Mouse (Mus musculus) Patski (cell line): ENCODE data around the gene Cxcl16. TPM values are rescaled to one million over a fixed set of nuclear protein-coding genes. Genes with fewer than 3 reads are reported as not detected.

Source experiments
- ATAC-seq: fragments of 100-300 bp; one replicate; pipeline ENCODE4 v1.8.0; 2021
- CTCF ChIA-PET: fragments of 350-600 bp; sonication (Branson Sonifier 250); formaldehyde crosslinking; loops from one replicate; lab custom pipeline; 2022; ENCODE audit warnings: inconsistent platforms; lab: Charles Lee
- POLR2A ChIA-PET: fragments of 350-600 bp; sonication (Branson Sonifier 250); formaldehyde crosslinking; loops from one replicate; lab custom pipeline; 2022; ENCODE audit warnings: antibody characterized with exemption, inconsistent platforms; lab: Charles Lee
- DNase-seq: peaks from one replicate; pipeline ENCODE4 v3.0.0-alpha.2; 2011; ENCODE audit warnings: low read depth, low spot score
- H3K27me3 ChIP-seq: fragments of 371-371 bp; one replicate; pipeline ENCODE4 v1.5.1; 2021
- CTCF ChIP-seq: fragments of 100-300 bp; IDR thresholded peaks from one replicate; pipeline ENCODE4 v1.5.1; 2021
- in situ Hi-C: fragments of 300-500 bp; cut with MboI; formaldehyde crosslinking; loops from 3 replicates; pipeline ENCODE4 v1.11.1; 2018; ENCODE audit warnings: low pct_unique_long_range_greater_than_20kb, mixed read lengths
- polyA plus RNA-seq: library from polyadenylated mRNA; unstranded; gene quantifications from one replicate; pipeline ENCODE4 v1.2.3, GENCODE M21; 2021

The Cxcl16 gene
- polyA plus RNA-seq, 1 experiment from 2014 or later = 32.7 TPM

DNA sequence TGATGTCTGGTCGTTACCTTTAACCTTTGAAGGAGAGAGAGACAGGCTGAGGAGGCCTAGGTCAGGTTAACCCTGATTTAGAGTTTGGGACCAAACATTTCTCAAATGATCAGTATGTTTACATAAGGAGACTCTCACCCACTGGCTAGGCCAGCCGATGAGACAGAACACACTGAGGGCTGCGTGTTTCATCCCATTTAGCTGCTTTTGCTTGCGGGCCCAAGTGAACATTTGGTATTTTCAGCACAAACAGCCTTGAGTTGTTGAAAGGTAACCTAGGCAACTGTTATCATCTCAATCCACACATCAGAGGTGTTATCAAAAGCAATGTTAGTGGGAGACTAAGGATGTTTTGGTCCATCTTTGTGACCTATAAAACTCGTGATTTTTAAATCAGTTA, 40.3 kb downstream of the Cxcl16 start:
- H3K27me3 ChIP-seq = peaks cover 15% of the 10 kb centered on the region
- ChIA-PET POLR2A (no interaction called here), CTCF (interaction anchor here (2.1 kb wide), 1 partner anchor 80 kb away, joined by 8 read pairs; no protein-coding TSS in a partner anchor)
- no peak for ATAC-seq
- in situ Hi-C loops = loop anchor here (5.0 to 10.0 kb wide), 3 partner anchors 88 to 335 kb away; partner anchors contain the start of gene Tm4sf5
- DNase-seq = no peak
- TF ChIP-seq CTCF = no peak

DNA sequence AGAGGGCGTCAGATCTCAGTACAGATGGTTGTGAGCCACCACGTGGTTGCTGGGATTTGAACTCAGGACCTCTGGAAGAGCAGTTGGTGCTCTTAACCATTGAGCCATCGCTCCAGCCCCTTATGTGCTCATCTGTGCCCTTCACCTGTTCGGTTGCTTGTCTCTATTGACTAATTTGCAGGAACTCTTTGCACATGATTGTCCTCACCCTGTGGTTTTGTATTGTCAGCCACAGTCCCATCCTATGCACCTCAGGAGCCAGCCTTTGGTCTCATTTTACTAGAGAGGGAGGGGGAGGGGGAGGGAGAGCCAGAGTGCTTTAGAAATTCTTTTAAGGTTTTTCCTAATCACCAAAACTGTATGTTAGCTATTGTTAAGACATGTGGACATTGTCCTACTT, 41.6 kb downstream of the Cxcl16 start:
- ATAC-seq = no peak
- no peak for TF ChIP-seq CTCF
- peaks cover 12% of the 10 kb centered on the region for H3K27me3 ChIP-seq
- ChIA-PET POLR2A (interaction anchor here (1.0 kb wide), 1 partner anchor 89 kb away, joined by 6 read pairs; no protein-coding TSS in a partner anchor), CTCF (interaction anchor here (0.7 to 2.1 kb wide), 4 partner anchors 12 to 95 kb away, joined by 3 to 8 read pairs (median 4); partner anchors contain the start of gene Arrb2)
- DNase-seq = no peak
- in situ Hi-C loops = loop anchor here (5.0 to 10.0 kb wide), 3 partner anchors 89 to 337 kb away; partner anchors contain the start of gene Tm4sf5

DNA sequence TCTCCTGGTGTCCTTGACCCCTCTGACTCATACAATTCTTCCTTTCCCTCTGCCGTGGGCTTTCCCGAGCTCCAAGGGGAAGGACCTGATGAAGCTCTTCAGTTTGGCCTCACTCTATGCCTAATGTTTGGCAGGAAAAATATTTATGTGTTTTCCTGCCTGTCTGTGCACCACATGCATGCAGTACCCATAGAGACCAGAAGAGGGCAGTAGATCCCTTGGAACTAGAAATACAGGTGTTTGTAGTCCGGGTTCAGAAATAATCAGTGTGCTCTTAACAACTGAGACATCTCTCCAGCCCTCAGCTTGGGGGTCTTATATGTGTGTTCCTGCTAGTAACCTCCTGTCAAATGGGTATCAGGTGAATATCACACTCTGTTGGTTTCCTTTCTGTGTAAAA, 45.8 kb downstream of the Cxcl16 start:
- in situ Hi-C loops = loop anchor here (5.0 to 10.0 kb wide), 2 partner anchors 38 to 341 kb away; partner anchors contain the start of gene Med11
- TF ChIP-seq CTCF = peak; percentile 94
- CTCF ChIA-PET = interaction anchor here (0.8 to 2.9 kb wide), 11 partner anchors 9 to 102 kb away, joined by 3 to 13 read pairs (median 5); partner anchors contain the start of genes Tm4sf5 and Vmo1
- POLR2A ChIA-PET = no interaction called here
- no peak for ATAC-seq
- DNase-seq = no peak
- H3K27me3 ChIP-seq = no peaks in the 10 kb centered on the region

DNA sequence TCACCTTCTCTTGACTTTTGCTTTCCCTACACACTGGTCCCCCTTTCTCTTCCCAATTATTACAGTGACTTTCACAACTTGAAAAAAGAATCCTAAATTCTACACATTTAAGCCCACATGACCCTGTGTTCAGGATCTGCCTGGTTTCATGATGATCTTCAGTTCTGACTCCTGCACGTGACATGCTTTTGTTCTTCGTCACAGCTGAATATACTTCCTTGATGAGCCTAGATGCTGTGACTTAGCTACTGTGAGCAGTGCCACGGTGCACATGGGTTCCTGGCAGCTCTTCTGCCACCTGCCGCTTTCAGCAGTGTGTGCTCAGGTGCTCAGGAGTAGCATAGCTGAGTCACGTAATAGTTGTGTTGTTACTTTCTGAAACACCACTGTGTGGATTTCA, 47.2 kb downstream of the Cxcl16 start:
- POLR2A ChIA-PET = no interaction called here
- in situ Hi-C loops = loop anchor here (5.0 to 10.0 kb wide), 2 partner anchors 40 to 342 kb away; partner anchors contain the start of gene Med11
- DNase-seq = no peak
- no peak for TF ChIP-seq CTCF
- H3K27me3 ChIP-seq = no peaks in the 10 kb centered on the region
- no peak for ATAC-seq
- CTCF ChIA-PET = interaction anchor here (1.3 kb wide), 1 partner anchor 93 kb away, joined by 3 read pairs; the partner anchor contains the start of gene Tm4sf5

DNA sequence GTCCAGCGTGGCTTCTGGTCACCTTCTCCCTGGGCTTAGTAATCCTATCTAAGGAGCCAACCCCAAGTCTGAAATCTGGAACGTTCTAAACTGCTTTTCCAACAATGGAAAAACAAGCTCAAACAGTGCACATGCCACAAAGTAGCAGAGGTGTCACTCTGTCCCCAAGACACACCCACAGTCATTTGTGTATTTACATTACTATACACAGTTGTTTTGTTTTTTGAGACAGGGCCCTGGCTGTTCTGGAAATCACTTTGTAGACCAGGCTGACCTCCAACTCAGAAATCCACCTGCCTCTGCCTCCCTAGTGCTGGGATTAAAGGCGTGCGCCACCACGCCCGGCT, 49.5 kb downstream of the Cxcl16 start:
- CTCF ChIA-PET = interaction anchor here (2.2 kb wide), 1 partner anchor 90 kb away, joined by 5 read pairs; no protein-coding TSS in a partner anchor
- DNase-seq = no peak
- POLR2A ChIA-PET = no interaction called here
- no peaks in the 10 kb centered on the region for H3K27me3 ChIP-seq
- in situ Hi-C loops = loop anchor here (5.0 to 10.0 kb wide), 2 partner anchors 42 to 345 kb away; partner anchors contain the start of gene Med11
- no peak for ATAC-seq
- no peak for TF ChIP-seq CTCF

DNA sequence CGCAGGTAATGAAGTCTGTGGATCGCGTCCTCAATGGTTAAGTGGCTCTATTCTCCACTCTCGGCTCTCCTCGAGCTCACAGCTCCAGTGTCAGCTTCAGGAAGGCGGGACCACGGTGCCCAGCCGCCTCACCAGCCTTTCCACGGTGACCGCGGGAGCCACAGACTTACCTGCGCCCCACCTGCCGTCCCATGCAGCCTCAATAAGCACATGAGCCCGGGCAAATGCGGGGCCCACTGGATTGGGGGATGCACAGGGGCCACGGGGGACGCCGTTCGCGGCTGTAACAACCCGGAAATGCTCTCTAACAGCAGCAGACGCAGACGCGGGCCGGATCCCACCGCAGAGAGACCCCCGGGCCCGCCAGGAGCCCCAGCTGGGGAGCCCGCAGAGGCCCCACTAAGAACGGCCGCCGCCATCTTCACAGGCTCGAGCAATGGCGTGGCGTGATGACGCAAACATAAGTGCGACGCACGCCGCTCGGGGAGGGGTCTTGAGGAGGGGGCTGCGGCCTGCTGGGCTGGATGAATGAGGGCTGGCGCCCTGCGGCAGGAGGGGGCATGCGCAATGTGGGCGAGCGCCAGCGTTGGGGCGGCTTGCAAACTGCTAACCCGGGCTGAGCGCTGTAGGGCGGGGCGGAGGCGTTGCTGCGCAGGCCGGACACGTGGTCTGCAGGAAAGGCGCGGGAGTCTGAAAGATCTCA, 50.0 kb downstream of the Cxcl16 start, which contains the start of gene Pelp1:
Pelp1 (minus strand) TSS at position 438 of the 703 bp plus-strand sequence.
- in situ Hi-C loops = loop anchor here (5.0 to 10.0 kb wide), 2 partner anchors 43 to 345 kb away; partner anchors contain the start of gene Med11
- no peak for TF ChIP-seq CTCF
- no peak for DNase-seq
- no peaks in the 10 kb centered on the region for H3K27me3 ChIP-seq
- POLR2A ChIA-PET = interaction anchor here (0.6 kb wide), 1 partner anchor 28 kb away, joined by 3 read pairs; no protein-coding TSS in a partner anchor
- CTCF ChIA-PET = interaction anchor here (2.2 kb wide), 1 partner anchor 90 kb away, joined by 5 read pairs; no protein-coding TSS in a partner anchor
- ATAC-seq = peak; percentile 82

Other genes starting within 250 kb of the Cxcl16 start
- 1.9 TPM for gene Slc16a11, start 247.2 kb downstream of the Cxcl16 start, polyA plus RNA-seq
- 12.2 TPM for gene Slc16a13, start 238.9 kb downstream of the Cxcl16 start, polyA plus RNA-seq
- gene Bcl6b, start 230.2 kb downstream of the Cxcl16 start, polyA plus RNA-seq = not detected
- gene 0610010K14Rik, start 222.1 kb downstream of the Cxcl16 start, polyA plus RNA-seq = 50.1 TPM
- gene Gm21988, start 220.2 kb downstream of the Cxcl16 start, polyA plus RNA-seq = 4.3 TPM
- gene Rnasek, start 220.1 kb downstream of the Cxcl16 start, polyA plus RNA-seq = 145 TPM
- 0.03 TPM for gene Alox12, start 204.6 kb downstream of the Cxcl16 start, polyA plus RNA-seq
- not detected for gene Alox12e, start 137.4 kb downstream of the Cxcl16 start, polyA plus RNA-seq
- gene Alox15, start 108.0 kb downstream of the Cxcl16 start, polyA plus RNA-seq = not detected
- 31.0 TPM for gene Pelp1, start 50.0 kb downstream of the Cxcl16 start, polyA plus RNA-seq
- 22.5 TPM for gene Arrb2, start 27.3 kb downstream of the Cxcl16 start, polyA plus RNA-seq
- 41.3 TPM for gene Med11, start 8.1 kb downstream of the Cxcl16 start, polyA plus RNA-seq
- gene Zmynd15, start 551 bp downstream of the Cxcl16 start, polyA plus RNA-seq = 3.5 TPM
- 0.41 TPM for gene Tm4sf5, start 45.3 kb upstream of the Cxcl16 start, polyA plus RNA-seq
- not detected for gene Vmo1, start 54.6 kb upstream of the Cxcl16 start, polyA plus RNA-seq
- not detected for gene Gltpd2, start 59.2 kb upstream of the Cxcl16 start, polyA plus RNA-seq
- gene Psmb6, start 65.4 kb upstream of the Cxcl16 start, polyA plus RNA-seq = 323 TPM
- gene Gm40193, start 73.0 kb upstream of the Cxcl16 start, polyA plus RNA-seq = not detected
- gene Pld2, start 80.1 kb upstream of the Cxcl16 start, polyA plus RNA-seq = 13.8 TPM
- 63.2 TPM for gene Mink1, start 102.9 kb upstream of the Cxcl16 start, polyA plus RNA-seq
- gene 4930544D05Rik, start 155.9 kb upstream of the Cxcl16 start, polyA plus RNA-seq = not detected
- not detected for gene Chrne, start 159.2 kb upstream of the Cxcl16 start, polyA plus RNA-seq
- 0.39 TPM for gene Gp1ba, start 179.1 kb upstream of the Cxcl16 start, polyA plus RNA-seq
- 37.0 TPM for gene Rnf167, start 187.3 kb upstream of the Cxcl16 start, polyA plus RNA-seq
- gene Slc25a11, start 187.5 kb upstream of the Cxcl16 start, polyA plus RNA-seq = 152 TPM
- 1,032 TPM for gene Pfn1, start 194.7 kb upstream of the Cxcl16 start, polyA plus RNA-seq
- gene Eno3, start 197.2 kb upstream of the Cxcl16 start, polyA plus RNA-seq = 16.2 TPM
- 155 TPM for gene Spag7, start 209.4 kb upstream of the Cxcl16 start, polyA plus RNA-seq
- 22.2 TPM for gene Camta2, start 228.1 kb upstream of the Cxcl16 start, polyA plus RNA-seq
- 2.5 TPM for gene Inca1, start 240.2 kb upstream of the Cxcl16 start, polyA plus RNA-seq
- gene Kif1c, start 240.6 kb upstream of the Cxcl16 start, polyA plus RNA-seq = 126 TPM